7 mouse cellular contexts compared by ENCODE assay signal in the genomic region with DNA sequence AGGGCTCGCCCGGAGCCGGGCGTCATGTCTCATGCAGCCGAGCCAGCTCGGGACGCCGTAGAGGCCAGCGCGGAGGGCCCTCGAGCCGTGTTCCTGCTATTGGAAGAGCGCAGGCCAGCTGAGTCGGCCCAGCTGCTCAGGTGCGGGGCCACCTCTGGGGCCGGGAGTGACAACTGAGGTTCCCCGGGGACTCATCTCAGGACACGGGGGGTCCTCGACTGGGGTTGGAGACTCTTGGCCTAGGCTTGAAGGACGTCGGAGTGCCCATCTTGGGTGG. TPM values are rescaled to one million over a fixed set of nuclear protein-coding genes. Genes with fewer than 3 reads are reported as not detected.
A peak's percentile ranks its signal among the peaks of the same experiment; 100 is the strongest.
DNase-seq lines count a peak whose midpoint lies in the region; ATAC-seq and TF ChIP-seq lines count a peak whose summit lies in the region.

No protein-coding gene starts in this region.

- peaks cover 10% of the 10 kb centered on the region; the same call in 1 of the 2 replicates for H3K4me1 ChIP-seq in lung, embryonic 16.5 days (replicated peaks; ENCODE audit: control insufficient read depth, insufficient read depth, low read length)
- H3K4me1 ChIP-seq in limb, embryonic 10.5 days, result peaks cover 22% of the 10 kb centered on the region
- H3K4me1 ChIP-seq in olfactory bulb, adult 2 months (ENCODE audit: control insufficient read depth, insufficient read depth, low read length), result peaks cover 11% of the 10 kb centered on the region

- H3K9ac ChIP-seq in lung, embryonic 16.5 days (ENCODE audit: low read length), result peak overlapping the region; percentile 67

- H3K4me2 ChIP-seq in lung, embryonic 16.5 days (ENCODE audit: low read depth, low read length), result peak overlapping the region; percentile 69

- H3K27me3 ChIP-seq in lung, embryonic 16.5 days (ENCODE audit: control insufficient read depth, insufficient read depth, low read depth, low read length), result no peaks in the 10 kb centered on the region
- H3K27me3 ChIP-seq in limb, embryonic 10.5 days (ENCODE audit: low read depth, poor library complexity, severe bottlenecking), result no peaks in the 10 kb centered on the region

- ATAC-seq in lung, embryonic 16.5 days (ENCODE audit: low read depth), result no peak
- ATAC-seq in erythroblast, adult 5-6 weeks (replicated peaks; ENCODE audit: low FRiP score, poor library complexity, severe bottlenecking), result peak; percentile 60
- ATAC-seq in inflammation-experienced regulatory T-cells, adult 6 months, result no peak

- H3K4me3 ChIP-seq in lung, embryonic 16.5 days (ENCODE audit: low read length), result peak overlapping the region; percentile 73
- H3K4me3 ChIP-seq in limb, embryonic 10.5 days, result peak overlapping the region; percentile 71
- peak overlapping the region; percentile 80 for H3K4me3 ChIP-seq in olfactory bulb, adult 2 months (ENCODE audit: insufficient read depth, low read depth, low read length)

- no peak for TF ChIP-seq CTCF in olfactory bulb, adult 2 months (IDR thresholded peaks at IDR 0.05; ENCODE audit: insufficient read depth, low read depth, low read length)

- peak overlapping the region; percentile 62 for H3K27ac ChIP-seq in lung, embryonic 16.5 days (ENCODE audit: low read length)
- H3K27ac ChIP-seq in limb, embryonic 10.5 days, result peak overlapping the region; percentile 82
- H3K27ac ChIP-seq in olfactory bulb, adult 2 months (ENCODE audit: insufficient read depth, low read depth, low read length), result peak overlapping the region; percentile 68

- no peak for DNase-seq in lung, postnatal 4 days
- peak; percentile 35 for DNase-seq in limb, embryonic 10.5 days (ENCODE audit: low spot score)
- no peak for DNase-seq in gastrocnemius, postnatal 10 days

- TF ChIP-seq POLR2A in olfactory bulb, adult 2 months (IDR thresholded peaks at IDR 0.05; ENCODE audit: insufficient read depth, low read depth, low read length), result no peak

- no peaks in the 10 kb centered on the region for H3K9me3 ChIP-seq in lung, embryonic 16.5 days (ENCODE audit: control insufficient read depth, low read length)
- no peaks in the 10 kb centered on the region for H3K9me3 ChIP-seq in limb, embryonic 10.5 days (replicated peaks)

- peaks cover 3% of the 10 kb centered on the region for H3K36me3 ChIP-seq in lung, embryonic 16.5 days (ENCODE audit: control insufficient read depth, insufficient read depth, low read length)
- peaks cover 16% of the 10 kb centered on the region for H3K36me3 ChIP-seq in limb, embryonic 10.5 days

- 20% methylated on average over 16 of the region's 21 CpGs for WGBS in lung, embryonic 16.5 days
- WGBS in limb, embryonic 10.5 days, result 18% methylated on average over 20 of the region's 21 CpGs
- 12% methylated on average over 21 of the region's 21 CpGs for WGBS in olfactory bulb, adult 2 months

RNA-seq across cellular contexts. Expression of gene Tfe3, which starts 0.5 kb away (rescaled TPM):
- polyA plus RNA-seq in lung, embryonic 16.5 days (2015; fragmentation: Nextera tagmentation; extraction: Ambion mirVana), result 27.1 and 28.0 TPM in 2 replicates
- 16.1 and 20.2 TPM in 2 replicates for total RNA-seq in erythroblast, adult 5-6 weeks (2015; ENCODE audit: low replicate concordance)
- 7.1 and 18.2 TPM in 2 replicates for total RNA-seq in erythroblast, adult 5-6 weeks (2017; ENCODE audit: low replicate concordance)
- polyA plus RNA-seq in limb, embryonic 10.5 days (2016; fragmentation: Nextera tagmentation; extraction: Ambion mirVana), result 26.0 and 26.8 TPM in 2 replicates
- not detected in 2 replicates for polyA plus RNA-seq in olfactory bulb, adult 2 months (2012; ENCODE audit: insufficient read depth, insufficient read length, low replicate concordance, missing spikeins)
- 10 to 100 TPM; 10.5 to 16.7 TPM for total RNA-seq in gastrocnemius, postnatal 10 days (2021)
- 10 to 100 TPM; 12.6 to 15.0 (median 12.9) TPM for polyA plus RNA-seq in inflammation-experienced regulatory T-cells, adult 6 months (2017; shearing (Covaris generic))

RNA-seq across cellular contexts. Expression of gene Ccdc120, which starts 12.2 kb away (rescaled TPM):
- polyA plus RNA-seq in lung, embryonic 16.5 days (2015; fragmentation: Nextera tagmentation; extraction: Ambion mirVana), result 25.1 and 27.0 TPM in 2 replicates
- total RNA-seq in erythroblast, adult 5-6 weeks (2015; ENCODE audit: low replicate concordance), result not detected in 2 replicates
- 1.8 TPM in 1 of 2 replicates, not detected in the other for total RNA-seq in erythroblast, adult 5-6 weeks (2017; ENCODE audit: low replicate concordance)
- polyA plus RNA-seq in limb, embryonic 10.5 days (2016; fragmentation: Nextera tagmentation; extraction: Ambion mirVana), result 21.8 and 21.9 TPM in 2 replicates
- polyA plus RNA-seq in olfactory bulb, adult 2 months (2012; ENCODE audit: insufficient read depth, insufficient read length, low replicate concordance, missing spikeins), result not detected in 2 replicates
- total RNA-seq in gastrocnemius, postnatal 10 days (2021), result 1 to 10 TPM; 1.0 to 1.5 TPM
- polyA plus RNA-seq in inflammation-experienced regulatory T-cells, adult 6 months (2017; shearing (Covaris generic)), result under 1 TPM in 1 of 3 experiments, not detected in 2; 0.59 TPM

RNA-seq across cellular contexts. Expression of gene Gripap1, which starts 26.7 kb away (rescaled TPM):
- polyA plus RNA-seq in lung, embryonic 16.5 days (2015; fragmentation: Nextera tagmentation; extraction: Ambion mirVana), result 41.9 and 44.0 TPM in 2 replicates
- total RNA-seq in erythroblast, adult 5-6 weeks (2015; ENCODE audit: low replicate concordance), result 146 and 177 TPM in 2 replicates
- 200 and 207 TPM in 2 replicates for total RNA-seq in erythroblast, adult 5-6 weeks (2017; ENCODE audit: low replicate concordance)
- polyA plus RNA-seq in limb, embryonic 10.5 days (2016; fragmentation: Nextera tagmentation; extraction: Ambion mirVana), result 29.5 and 36.3 TPM in 2 replicates
- 96.6 TPM in 1 of 2 replicates, not detected in the other for polyA plus RNA-seq in olfactory bulb, adult 2 months (2012; ENCODE audit: insufficient read depth, insufficient read length, low replicate concordance, missing spikeins)
- 10 to 100 TPM; 15.3 to 22.7 TPM for total RNA-seq in gastrocnemius, postnatal 10 days (2021)
- polyA plus RNA-seq in inflammation-experienced regulatory T-cells, adult 6 months (2017; shearing (Covaris generic)), result 10 to 100 TPM; 46.3 to 91.0 (median 68.7) TPM

RNA-seq across cellular contexts. Expression of gene Praf2, which starts 34.6 kb away (rescaled TPM):
- polyA plus RNA-seq in lung, embryonic 16.5 days (2015; fragmentation: Nextera tagmentation; extraction: Ambion mirVana), result 54.7 and 60.6 TPM in 2 replicates
- total RNA-seq in erythroblast, adult 5-6 weeks (2015; ENCODE audit: low replicate concordance), result 4.8 and 10.0 TPM in 2 replicates
- total RNA-seq in erythroblast, adult 5-6 weeks (2017; ENCODE audit: low replicate concordance), result 1.5 and 2.8 TPM in 2 replicates
- polyA plus RNA-seq in limb, embryonic 10.5 days (2016; fragmentation: Nextera tagmentation; extraction: Ambion mirVana), result 74.0 and 79.0 TPM in 2 replicates
- not detected in 2 replicates for polyA plus RNA-seq in olfactory bulb, adult 2 months (2012; ENCODE audit: insufficient read depth, insufficient read length, low replicate concordance, missing spikeins)
- 10 to 100 TPM in 1 of 2 experiments, 1 to 10 TPM in 1; 8.5 to 12.5 TPM for total RNA-seq in gastrocnemius, postnatal 10 days (2021)
- 10 to 100 TPM; 33.2 to 42.0 (median 41.3) TPM for polyA plus RNA-seq in inflammation-experienced regulatory T-cells, adult 6 months (2017; shearing (Covaris generic))

RNA-seq across cellular contexts. Expression of gene Gm45208, which starts 40.8 kb away (rescaled TPM):
- polyA plus RNA-seq in lung, embryonic 16.5 days (2015; fragmentation: Nextera tagmentation; extraction: Ambion mirVana), result 0.72 and 1.7 TPM in 2 replicates
- not detected in 2 replicates for total RNA-seq in erythroblast, adult 5-6 weeks (2015; ENCODE audit: low replicate concordance)
- not detected in 2 replicates for total RNA-seq in erythroblast, adult 5-6 weeks (2017; ENCODE audit: low replicate concordance)
- polyA plus RNA-seq in limb, embryonic 10.5 days (2016; fragmentation: Nextera tagmentation; extraction: Ambion mirVana), result not detected in 2 replicates
- not detected in 2 replicates for polyA plus RNA-seq in olfactory bulb, adult 2 months (2012; ENCODE audit: insufficient read depth, insufficient read length, low replicate concordance, missing spikeins)
- not detected for total RNA-seq in gastrocnemius, postnatal 10 days (2021)
- polyA plus RNA-seq in inflammation-experienced regulatory T-cells, adult 6 months (2017; shearing (Covaris generic)), result not detected

Comparison
In these comparisons a context has a peak if more than half of its experiments do, and no peak if none do; other contexts are left out.
1. RNA of gene Ccdc120, which starts 12.2 kb away (polyA plus RNA-seq): 25.1 to 27.0 TPM in lung, embryonic 16.5 days and 21.8 to 21.9 TPM in limb, embryonic 10.5 days; 0.59 TPM in inflammation-experienced regulatory T-cells, adult 6 months and not detected in olfactory bulb, adult 2 months; every median in the first group is over 10 times any median in the second.
2. Peak in every context shown above with its lines, with median percentiles within 50 percentile points of each other: H3K27ac ChIP-seq and H3K4me3 ChIP-seq.